In genomic region chr1:92069932-92070677, GRCm38 (mm10) we compare ENCODE assay signal across 18 mouse cellular contexts.
DNase-seq lines count a peak whose midpoint lies in the region; ATAC-seq lines count a peak whose summit lies in the region.
"Had no signal": no experiment of that assay in that cellular context is flagged by ENCODE, and none has a peak within 500 bp of the region (broad histone marks: within the 10 kb centered on the region; RNA-seq: fewer than 3 reads in every experiment).

No protein-coding gene starts in this region.

- H3K9ac ChIP-seq in forebrain, embryonic 11.5 days (ENCODE audit: low read length), result no peak overlapping the region
- no peak overlapping the region for H3K9ac ChIP-seq in hindbrain, embryonic 13.5 days
- no peak overlapping the region for H3K9ac ChIP-seq in midbrain, embryonic 16.5 days (ENCODE audit: low read depth, low read length)
- H3K9ac ChIP-seq in liver, embryonic 11.5 days (ENCODE audit: low read depth, low read length), result no peak overlapping the region
- H3K9ac ChIP-seq: limb, embryonic 13.5 days; liver, postnatal 0 days had no signal

- DNase-seq in embryo, embryonic 10 days (ENCODE audit: low spot score), result peak; percentile 38
- no peak for DNase-seq in embryo, embryonic 9.5 days (ENCODE audit: extremely low spot score)
- no peak for DNase-seq in forebrain, embryonic 11.5 days (ENCODE audit: low spot score)
- DNase-seq in liver, embryonic 11.5 days (ENCODE audit: low spot score), result no peak
- no peak for DNase-seq in kidney, postnatal 14 days
- no peak for DNase-seq in heart, embryonic 10.5 days (ENCODE audit: low spot score)
- DNase-seq: cerebellum, postnatal 10 days; heart, adult 2 months; heart, postnatal 10 days; kidney, postnatal 4 days; liver, postnatal 0 days; lung, postnatal 4 days; right cerebral cortex, postnatal 4 days had no signal

- ATAC-seq in forebrain, embryonic 11.5 days (replicated peaks; ENCODE audit: low FRiP score), result peak; percentile 73
- no peak for ATAC-seq in hindbrain, embryonic 13.5 days (ENCODE audit: low FRiP score)
- no peak for ATAC-seq in midbrain, embryonic 16.5 days
- ATAC-seq in liver, embryonic 11.5 days (replicated peaks; ENCODE audit: low FRiP score), result no peak
- ATAC-seq: intestine, embryonic 16.5 days; liver, postnatal 0 days had no signal

- H3K27me3 ChIP-seq in forebrain, embryonic 11.5 days (ENCODE audit: control insufficient read depth, insufficient read depth, low read length), result no peaks in the 10 kb centered on the region
- H3K27me3 ChIP-seq in hindbrain, embryonic 13.5 days, result no peaks in the 10 kb centered on the region
- no peaks in the 10 kb centered on the region for H3K27me3 ChIP-seq in midbrain, embryonic 16.5 days (ENCODE audit: control insufficient read depth, insufficient read depth, low read depth, low read length)
- H3K27me3 ChIP-seq in liver, embryonic 11.5 days (replicated peaks; ENCODE audit: control insufficient read depth, insufficient read depth, low read length), result no peaks in the 10 kb centered on the region
- H3K27me3 ChIP-seq in heart, embryonic 10.5 days (ENCODE audit: insufficient read depth, poor library complexity, severe bottlenecking), result no peaks in the 10 kb centered on the region
- H3K27me3 ChIP-seq: CH12.LX; limb, embryonic 13.5 days had no signal

- H3K4me3 ChIP-seq in forebrain, embryonic 11.5 days (ENCODE audit: low read depth, low read length), result no peak overlapping the region
- no peak overlapping the region for H3K4me3 ChIP-seq in hindbrain, embryonic 13.5 days
- no peak overlapping the region for H3K4me3 ChIP-seq in midbrain, embryonic 16.5 days (ENCODE audit: low read depth, low read length)
- H3K4me3 ChIP-seq in liver, embryonic 11.5 days (ENCODE audit: low read depth, low read length), result no peak overlapping the region
- H3K4me3 ChIP-seq in heart, embryonic 10.5 days, result no peak overlapping the region
- H3K4me3 ChIP-seq: heart, adult 2 months; limb, embryonic 13.5 days had no signal

- no peaks in the 10 kb centered on the region for H3K36me3 ChIP-seq in forebrain, embryonic 11.5 days (ENCODE audit: control insufficient read depth, insufficient read depth, low read length)
- no peaks in the 10 kb centered on the region for H3K36me3 ChIP-seq in hindbrain, embryonic 13.5 days
- H3K36me3 ChIP-seq in midbrain, embryonic 16.5 days (ENCODE audit: control insufficient read depth, insufficient read depth, low read length), result no peaks in the 10 kb centered on the region
- H3K36me3 ChIP-seq in liver, embryonic 11.5 days (ENCODE audit: control insufficient read depth, insufficient read depth, low read length), result no peaks in the 10 kb centered on the region
- no peaks in the 10 kb centered on the region for H3K36me3 ChIP-seq in heart, embryonic 10.5 days
- H3K36me3 ChIP-seq: limb, embryonic 13.5 days had no signal

- H3K4me1 ChIP-seq in forebrain, embryonic 11.5 days (replicated peaks; ENCODE audit: control insufficient read depth, insufficient read depth, low read length), result peaks cover 2% of the 10 kb centered on the region; the same call in 1 of the 2 replicates
- H3K4me1 ChIP-seq in hindbrain, embryonic 13.5 days (replicated peaks), result peaks cover 11% of the 10 kb centered on the region; the same call in 1 of the 2 replicates
- H3K4me1 ChIP-seq in midbrain, embryonic 16.5 days (ENCODE audit: control insufficient read depth, insufficient read depth, low read length), result peaks cover 10% of the 10 kb centered on the region
- H3K4me1 ChIP-seq in liver, embryonic 11.5 days (replicated peaks; ENCODE audit: control insufficient read depth, insufficient read depth, low read length), result no peaks in the 10 kb centered on the region
- H3K4me1 ChIP-seq in heart, embryonic 10.5 days, result peaks cover 7% of the 10 kb centered on the region; the same call in 1 of the 2 replicates
- H3K4me1 ChIP-seq: limb, embryonic 13.5 days had no signal

- no peaks in the 10 kb centered on the region for H3K9me3 ChIP-seq in forebrain, embryonic 11.5 days (ENCODE audit: control insufficient read depth, low read length)
- no peaks in the 10 kb centered on the region for H3K9me3 ChIP-seq in hindbrain, embryonic 13.5 days
- no peaks in the 10 kb centered on the region for H3K9me3 ChIP-seq in midbrain, embryonic 16.5 days (replicated peaks; ENCODE audit: control insufficient read depth, low read length, poor library complexity, severe bottlenecking)
- no peaks in the 10 kb centered on the region for H3K9me3 ChIP-seq in liver, embryonic 11.5 days (ENCODE audit: control insufficient read depth, low read length)
- no peaks in the 10 kb centered on the region for H3K9me3 ChIP-seq in heart, embryonic 10.5 days
- H3K9me3 ChIP-seq: limb, embryonic 13.5 days had no signal

- 14% methylated on average over 2 of the region's 2 CpGs for WGBS in forebrain, embryonic 11.5 days
- 9% methylated on average over 2 of the region's 2 CpGs for WGBS in hindbrain, embryonic 13.5 days
- 6% methylated on average over 2 of the region's 2 CpGs for WGBS in midbrain, embryonic 16.5 days
- 78% methylated on average over 2 of the region's 2 CpGs for WGBS in liver, embryonic 11.5 days
- 64% methylated on average over 2 of the region's 2 CpGs for WGBS in heart, embryonic 10.5 days

- no peak overlapping the region for H3K4me2 ChIP-seq in forebrain, embryonic 11.5 days (ENCODE audit: low read depth, low read length, severe bottlenecking)
- H3K4me2 ChIP-seq in hindbrain, embryonic 13.5 days, result no peak overlapping the region
- no peak overlapping the region for H3K4me2 ChIP-seq in midbrain, embryonic 16.5 days (ENCODE audit: low read length)
- no peak overlapping the region for H3K4me2 ChIP-seq in liver, embryonic 11.5 days
- H3K4me2 ChIP-seq: limb, embryonic 13.5 days had no signal

- peak overlapping the region; percentile 71 for H3K27ac ChIP-seq in forebrain, embryonic 11.5 days (ENCODE audit: low read depth, low read length)
- peak overlapping the region; percentile 53 for H3K27ac ChIP-seq in hindbrain, embryonic 13.5 days
- H3K27ac ChIP-seq in midbrain, embryonic 16.5 days (ENCODE audit: low read length), result 0 out of 2 replicates have a peak overlapping the region, but pooled peaks have one; percentile 1
- no peak overlapping the region for H3K27ac ChIP-seq in liver, embryonic 11.5 days (ENCODE audit: low read depth, low read length)
- no peak overlapping the region for H3K27ac ChIP-seq in heart, embryonic 10.5 days
- H3K27ac ChIP-seq: heart, adult 2 months; limb, embryonic 13.5 days had no signal

Comparison
In these comparisons a context has a peak if more than half of its experiments do, and no peak if none do; other contexts are left out.
1. H3K27ac ChIP-seq: peak in forebrain, embryonic 11.5 days (single experiment), hindbrain, embryonic 13.5 days (single experiment) and midbrain, embryonic 16.5 days (single experiment); none in liver, embryonic 11.5 days (single experiment) and heart, embryonic 10.5 days (single experiment).